Mouse (Mus musculus): Measurements from ENCODE around the gene Gm12887.

Gene Gm12887

GRCm38 (mm10) chr4:121622003-121622402, at the start of gene Gm12887:
Gene Gm12887, minus strand, starts transcription at chr4:121622103.
- no peak for DNase-seq

GRCm38 (mm10) chr4:121657040-121657439, 35.1 kb upstream of the Gm12887 start:
- DNase-seq, result no peak

Measured in B cell, adult 2 months (primary cell).